Mouse (Mus musculus) stomach, postnatal 0 days (tissue): Measurements from ENCODE around the gene Haspin. TPM values are rescaled to one million over a fixed set of nuclear protein-coding genes. Genes with fewer than 3 reads are reported as not detected.
A peak's percentile ranks its signal among the peaks of the same experiment; 100 is the strongest.

Experiments
- ATAC-seq: fragments of 200-750 bp; cut with Nextera tagmentation; 2 replicates; pipeline ENCODE4 v1.8.0; 2017; ENCODE audit not compliant: low FRiP score, low TSS enrichment
- DNase-seq: peaks from one replicate; pipeline ENCODE4 v3.0.0-alpha.2; 2016; ENCODE audit warnings: low spot score
- H3K27ac ChIP-seq: fragments of 300-500 bp; sonication (generic); replicated peaks from 2 replicates; pipeline ENCODE4 v1.5.1; 2014; ENCODE audit warnings: mild to moderate bottlenecking, control low read depth
- H3K27me3 ChIP-seq: fragments of 300-500 bp; sonication (generic); 2 replicates; pipeline ENCODE4 v1.6.1; 2014; ENCODE audit warnings: low read length; ENCODE audit not compliant: control insufficient read depth, insufficient read depth
- H3K36me3 ChIP-seq: fragments of 300-500 bp; sonication (generic); 2 replicates; pipeline ENCODE4 v1.6.1; 2014; ENCODE audit warnings: low read length, mixed read lengths; ENCODE audit not compliant: control insufficient read depth, insufficient read depth
- H3K4me1 ChIP-seq: fragments of 300-500 bp; sonication (generic); replicated peaks from 2 replicates; pipeline ENCODE4 v1.6.1; 2014; ENCODE audit warnings: antibody characterized with exemption; ENCODE audit not compliant: control insufficient read depth, insufficient read depth
- H3K4me2 ChIP-seq: fragments of 300-500 bp; sonication (generic); replicated peaks from 2 replicates; pipeline ENCODE4 v1.6.1; 2014; ENCODE audit warnings: low read depth, mild to moderate bottlenecking, control low read depth, moderate library complexity
- H3K4me3 ChIP-seq: fragments of 300-500 bp; sonication (generic); 2 replicates; pipeline ENCODE4 v1.5.1; 2014; ENCODE audit warnings: low read depth, low read length, control low read depth
- H3K9ac ChIP-seq: fragments of 300-500 bp; sonication (generic); 2 replicates; pipeline ENCODE4 v1.6.1; 2014; ENCODE audit warnings: mild to moderate bottlenecking, low read length, control low read depth, mixed read lengths
- H3K9me3 ChIP-seq: fragments of 300-500 bp; sonication (generic); 2 replicates; pipeline ENCODE4 v1.6.1; 2016; ENCODE audit warnings: low read length; ENCODE audit not compliant: control insufficient read depth
- CTCF ChIP-seq: IDR thresholded peaks from 2 replicates; pipeline ENCODE4 v1.5.1; 2016; ENCODE audit warnings: antibody characterized with exemption, low read depth, mild to moderate bottlenecking, moderate library complexity
- EP300 ChIP-seq: optimal IDR thresholded peaks from 2 replicates; pipeline ENCODE3; 2016; ENCODE audit warnings: antibody characterized with exemption
- WGBS: fragments of 180-500 bp; shearing (Covaris S2); extraction: QIAGEN DNeasy Blood & Tissue Kit; methylation state at CpG from one replicate; pipeline ENCODE4 v1.1.7; 2014; 5-methylcytosine and 5-hydroxymethylcytosine counted together
- polyA plus RNA-seq: library from polyadenylated mRNA; unstranded; fragments of >200 nt; fragmentation: Nextera tagmentation; extraction: Ambion mirVana; gene quantifications from 2 replicates; pipeline ENCODE4 v1.2.1, GENCODE M21; 2015

Haspin gene
- polyA plus RNA-seq = 2.7 and 3.6 TPM in 2 replicates

DNA sequence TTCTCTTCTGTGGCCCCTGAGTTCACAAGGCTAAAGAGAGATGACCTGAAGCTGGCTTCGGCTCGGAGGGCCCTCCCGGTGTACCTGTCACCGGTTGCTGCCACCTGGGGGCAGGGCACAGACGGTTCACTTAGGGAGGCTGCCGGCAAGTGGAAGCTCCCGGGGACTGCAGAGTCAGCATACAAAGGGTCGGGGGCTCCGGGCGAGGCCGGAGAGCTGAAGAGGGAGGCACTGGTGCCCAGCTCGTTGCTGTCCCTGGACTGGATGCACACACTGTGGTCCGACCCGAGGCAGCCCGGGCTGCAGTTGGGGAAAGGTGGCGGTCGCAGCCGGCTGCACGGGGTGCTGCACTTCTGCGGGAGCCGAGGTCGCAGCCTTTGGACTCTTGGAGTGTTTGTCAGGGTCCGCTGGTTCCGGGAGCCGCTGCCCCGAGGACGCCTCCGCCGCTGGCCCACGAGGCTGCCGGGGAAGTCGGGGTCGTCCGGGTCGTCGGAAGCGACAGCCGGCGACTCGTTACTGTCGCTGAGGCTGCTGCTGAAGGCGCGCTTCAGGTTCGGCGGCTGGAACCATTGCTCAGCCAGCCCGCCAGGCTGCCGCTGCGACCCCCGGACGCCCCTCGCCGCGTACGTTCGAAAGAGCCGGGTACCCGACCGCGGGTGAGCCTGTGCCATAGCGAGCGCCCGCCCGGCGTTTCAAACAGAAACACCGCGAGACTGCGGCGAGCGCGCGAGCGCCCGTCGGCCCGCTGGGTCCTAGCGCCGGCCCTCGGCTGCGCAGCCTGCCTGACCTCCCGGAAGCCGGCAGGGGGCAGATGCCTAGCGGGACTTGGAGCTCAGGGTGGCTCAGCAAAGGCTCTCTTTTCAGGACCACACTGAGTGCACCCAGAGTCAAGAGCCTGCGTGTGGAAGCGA is at the start of gene Haspin:
Gene Haspin, minus strand, starts transcription at position 704 of the 911 bp plus-strand sequence.
- ATAC-seq (peak; percentile 94), DNase-seq (peak; percentile 93)
- H3K4me1 ChIP-seq = no peaks in the 10 kb centered on the region
- under 1% methylated on average over 84 of the region's 84 CpGs for WGBS
- peak within 1 kb of the TSS; percentile 75 for H3K9ac ChIP-seq
- H3K9me3 ChIP-seq = no peaks in the 10 kb centered on the region
- no peaks in the 10 kb centered on the region for H3K36me3 ChIP-seq
- H3K27ac ChIP-seq = no peak within 1 kb of the TSS
- peak within 1 kb of the TSS; percentile 85 for H3K4me3 ChIP-seq
- peak within 1 kb of the TSS; percentile 89 for H3K4me2 ChIP-seq
- TF ChIP-seq CTCF (peak; percentile 97), EP300 (peak; percentile 98)
- H3K27me3 ChIP-seq = no peaks in the 10 kb centered on the region

DNA sequence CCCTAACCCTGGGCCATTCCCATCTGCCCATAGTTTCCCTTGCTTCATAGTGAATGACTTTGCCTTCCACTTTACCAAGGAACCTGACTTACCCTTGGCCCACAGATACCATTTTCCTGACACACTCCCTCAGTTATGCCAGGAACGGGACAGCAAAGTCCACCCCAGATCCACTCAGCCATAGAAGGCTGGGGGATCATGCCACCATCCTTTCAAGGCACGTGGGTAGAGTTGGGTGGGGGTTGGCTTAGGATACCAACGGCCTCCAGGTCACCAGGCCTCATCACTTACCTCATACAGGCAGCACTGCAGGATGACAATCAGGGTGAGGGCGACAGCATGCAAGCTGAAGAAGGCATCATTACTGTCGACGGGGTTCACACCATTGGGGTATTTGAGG is 49.1 kb upstream of the Haspin start:
- peak; percentile 4; the same call in 1 of the 2 replicates for ATAC-seq
- H3K4me3 ChIP-seq = no peak overlapping the region
- H3K36me3 ChIP-seq = peaks cover 17% of the 10 kb centered on the region

DNA sequence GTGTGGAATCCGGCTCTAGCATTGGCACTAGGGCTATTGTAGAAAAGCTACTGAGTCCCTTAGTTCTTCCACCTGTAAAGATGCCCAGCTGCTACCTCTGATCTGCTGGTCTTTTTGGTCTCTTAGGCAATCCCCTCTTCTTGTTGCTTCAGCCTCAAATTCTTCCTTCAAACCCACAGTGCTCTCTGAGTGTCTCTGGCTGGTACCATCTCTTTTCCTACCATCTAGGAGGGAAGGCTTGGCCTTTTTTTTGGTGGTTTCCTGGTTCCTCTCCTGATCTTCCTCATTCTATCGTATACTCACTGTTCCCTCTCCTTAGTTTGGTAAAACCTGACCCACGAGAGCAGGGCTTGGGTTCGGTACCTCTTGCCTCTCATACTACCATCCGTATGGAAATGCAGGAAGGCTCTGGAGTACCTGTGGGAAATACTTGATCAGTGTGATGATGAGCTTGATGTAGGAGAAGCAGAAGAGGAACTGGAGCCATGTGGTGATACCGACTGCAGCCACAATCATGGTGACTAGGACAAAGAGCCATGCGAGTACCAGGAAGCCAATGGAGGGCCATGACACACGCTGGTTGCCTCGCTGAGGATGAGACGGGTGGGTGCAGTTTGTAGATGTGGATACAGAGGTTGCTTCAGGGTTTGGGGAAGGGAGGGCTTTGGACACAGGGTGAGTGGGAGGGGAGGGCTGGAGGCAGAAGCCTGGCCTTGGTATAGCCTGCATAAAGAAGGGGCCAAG is 48.0 kb upstream of the Haspin start:
- Histone ChIP-seq H3K4me3 (no peak overlapping the region), H3K27me3 (no peaks in the 10 kb centered on the region), H3K4me2 (no peak overlapping the region), H3K4me1 (no peaks in the 10 kb centered on the region), H3K9ac (no peak overlapping the region), H3K9me3 (no peaks in the 10 kb centered on the region), H3K27ac (no peak overlapping the region), H3K36me3 (peaks cover 16% of the 10 kb centered on the region)
- DNase-seq (no peak), ATAC-seq (no peak)
- no peak for TF ChIP-seq EP300
- no peak for TF ChIP-seq CTCF
- WGBS = 83% methylated on average over 10 of the region's 10 CpGs

More for the DNA sequence above, 49.1 kb upstream of the Haspin start:
- 85% methylated on average over 6 of the region's 6 CpGs for WGBS
- H3K27ac ChIP-seq = no peak overlapping the region
- H3K9ac ChIP-seq = no peak overlapping the region
- no peaks in the 10 kb centered on the region for H3K27me3 ChIP-seq
- TF ChIP-seq EP300 (no peak), CTCF (no peak)
- no peak overlapping the region for H3K4me2 ChIP-seq
- no peak for DNase-seq
- no peaks in the 10 kb centered on the region for H3K4me1 ChIP-seq
- H3K9me3 ChIP-seq = no peaks in the 10 kb centered on the region

DNA sequence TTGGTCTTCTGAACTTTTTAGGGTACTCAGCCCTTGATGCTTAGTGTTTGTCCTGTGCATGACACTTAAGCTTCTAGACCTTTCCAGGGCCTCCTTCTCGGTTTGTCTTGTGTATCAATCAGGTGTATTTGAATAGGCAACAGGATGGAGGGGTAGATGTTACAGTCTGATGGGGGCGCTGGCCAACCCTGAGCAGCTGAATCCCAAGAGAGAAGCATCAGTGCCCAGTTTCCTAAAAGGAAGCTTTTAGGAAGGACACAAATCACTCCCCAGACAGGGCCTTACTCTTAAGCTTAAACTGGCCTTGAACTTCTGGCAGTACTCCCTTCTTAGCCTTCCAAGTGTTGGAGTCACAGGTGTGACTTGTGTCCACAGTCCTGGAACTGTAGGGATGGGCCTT is 39.8 kb upstream of the Haspin start:
- 0% methylated on average over 2 of the region's 2 CpGs for WGBS
- H3K9me3 ChIP-seq = no peaks in the 10 kb centered on the region
- peak; percentile 21; the same call in 1 of the 2 replicates for ATAC-seq

DNA sequence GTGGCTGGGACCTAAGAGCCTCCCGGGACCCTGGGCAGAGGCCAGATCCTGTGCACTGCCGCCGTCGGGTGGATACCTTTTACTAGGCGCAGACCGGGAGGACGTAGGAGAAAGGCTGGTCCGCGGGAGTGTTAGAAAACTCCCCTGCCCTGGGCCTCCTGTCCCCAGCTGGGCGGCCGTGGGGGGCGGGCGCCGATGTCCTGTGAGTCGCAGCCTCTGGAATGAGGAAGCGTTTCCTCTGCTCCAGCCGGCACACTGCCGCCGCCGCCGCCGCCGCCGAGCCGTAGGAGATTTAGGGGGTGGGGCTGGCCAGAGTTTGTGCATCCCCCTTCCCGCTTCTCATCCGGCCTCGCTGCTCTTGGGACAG is 39.4 kb upstream of the Haspin start:
- TF ChIP-seq CTCF (no peak), EP300 (no peak)
- no peaks in the 10 kb centered on the region for H3K9me3 ChIP-seq
- peaks cover 6% of the 10 kb centered on the region; the same call in 1 of the 2 replicates for H3K4me1 ChIP-seq
- H3K9ac ChIP-seq = peak overlapping the region; percentile 89
- H3K27ac ChIP-seq = peak overlapping the region; percentile 99
- peak overlapping the region; percentile 53 for H3K4me2 ChIP-seq
- H3K4me3 ChIP-seq = peak overlapping the region; percentile 93
- peak; percentile 95 for DNase-seq
- H3K27me3 ChIP-seq = no peaks in the 10 kb centered on the region
- 0% methylated on average over 27 of the region's 28 CpGs for WGBS
- H3K36me3 ChIP-seq = peaks cover 5% of the 10 kb centered on the region; the same call in 1 of the 2 replicates
- peak; percentile 91 for ATAC-seq

More for the DNA sequence above, 39.8 kb upstream of the Haspin start:
- Histone ChIP-seq H3K36me3 (peaks cover 5% of the 10 kb centered on the region; the same call in 1 of the 2 replicates), H3K4me1 (0 out of 2 replicates have a peak, but pooled peaks cover 3% of the 10 kb centered on the region), H3K9ac (peak overlapping the region; percentile 89), H3K27ac (peak overlapping the region; percentile 99), H3K4me3 (peak overlapping the region; percentile 93), H3K27me3 (no peaks in the 10 kb centered on the region), H3K4me2 (peak overlapping the region; percentile 53)
- TF ChIP-seq CTCF = peak; percentile 37
- no peak for TF ChIP-seq EP300
- DNase-seq = peak; percentile 33
